Mouse (Mus musculus) CH12.LX (cell line): ENCODE data around the gene Dhcr24.

Experiments used
- BHLHE40 ChIP-seq: IDR thresholded peaks from 2 replicates; pipeline ENCODE4 v1.6.1; 2011; ENCODE audit warnings: mild to moderate bottlenecking, low read depth, low read length, improper control_type of control experiment
- CTCF ChIP-seq, 2 experiments: IDR thresholded peaks in 1 of 2; conservative IDR thresholded peaks in 1 of 2; 2 replicates each; pipeline ENCODE4 v1.5.1; 2011 to 2012; ENCODE audit warnings: low read depth in 2 of 2, low read length in 2 of 2, improper control_type of control experiment in 1 of 2, inconsistent platforms in 1 of 2, mild to moderate bottlenecking in 1 of 2, moderate library complexity in 1 of 2
- ELF1 ChIP-seq: IDR thresholded peaks from 2 replicates; pipeline ENCODE4 v1.6.1; 2014; ENCODE audit warnings: low read depth, mild to moderate bottlenecking, inconsistent platforms, low read length, improper control_type of control experiment
- EP300 ChIP-seq: IDR thresholded peaks from 2 replicates; pipeline ENCODE4 v1.6.1; 2011; ENCODE audit warnings: low read length, improper control_type of control experiment
- GABPA ChIP-seq: IDR thresholded peaks from 2 replicates; pipeline ENCODE4 v1.6.1; 2012; ENCODE audit warnings: low read depth, low read length, improper control_type of control experiment, inconsistent platforms; ENCODE audit not compliant: insufficient replicate concordance
- MAX ChIP-seq: IDR thresholded peaks from 2 replicates; pipeline ENCODE4 v1.6.1; 2011; ENCODE audit warnings: low read length, improper control_type of control experiment
- MEF2A ChIP-seq: IDR thresholded peaks from 2 replicates; pipeline ENCODE4 v1.6.1; 2014; ENCODE audit warnings: low read depth, mild to moderate bottlenecking, inconsistent platforms, low read length, improper control_type of control experiment, borderline replicate concordance
- MYC ChIP-seq: IDR thresholded peaks from 2 replicates; pipeline ENCODE4 v1.6.1; 2011; ENCODE audit warnings: low read depth, mild to moderate bottlenecking, improper control_type of control experiment, low read length
- POLR2A ChIP-seq: IDR thresholded peaks from 2 replicates; pipeline ENCODE4 v1.6.1; 2011; ENCODE audit warnings: low read depth, mild to moderate bottlenecking, improper control_type of control experiment, low read length
- POLR2AphosphoS2 ChIP-seq: IDR thresholded peaks from 2 replicates; pipeline ENCODE4 v1.6.1; 2011; ENCODE audit warnings: low read depth, low read length, improper control_type of control experiment
- SMC3 ChIP-seq: IDR thresholded peaks from 2 replicates; pipeline ENCODE4 v1.6.1; 2011; ENCODE audit warnings: low read depth, low read length, improper control_type of control experiment
- TBP ChIP-seq: conservative IDR thresholded peaks from 2 replicates; pipeline ENCODE4 v1.6.1; 2011; ENCODE audit warnings: low read depth, low read length, improper control_type of control experiment
- USF2 ChIP-seq: conservative IDR thresholded peaks from 2 replicates; pipeline ENCODE4 v1.6.1; 2011; ENCODE audit warnings: low read depth, low read length, improper control_type of control experiment

DNA sequence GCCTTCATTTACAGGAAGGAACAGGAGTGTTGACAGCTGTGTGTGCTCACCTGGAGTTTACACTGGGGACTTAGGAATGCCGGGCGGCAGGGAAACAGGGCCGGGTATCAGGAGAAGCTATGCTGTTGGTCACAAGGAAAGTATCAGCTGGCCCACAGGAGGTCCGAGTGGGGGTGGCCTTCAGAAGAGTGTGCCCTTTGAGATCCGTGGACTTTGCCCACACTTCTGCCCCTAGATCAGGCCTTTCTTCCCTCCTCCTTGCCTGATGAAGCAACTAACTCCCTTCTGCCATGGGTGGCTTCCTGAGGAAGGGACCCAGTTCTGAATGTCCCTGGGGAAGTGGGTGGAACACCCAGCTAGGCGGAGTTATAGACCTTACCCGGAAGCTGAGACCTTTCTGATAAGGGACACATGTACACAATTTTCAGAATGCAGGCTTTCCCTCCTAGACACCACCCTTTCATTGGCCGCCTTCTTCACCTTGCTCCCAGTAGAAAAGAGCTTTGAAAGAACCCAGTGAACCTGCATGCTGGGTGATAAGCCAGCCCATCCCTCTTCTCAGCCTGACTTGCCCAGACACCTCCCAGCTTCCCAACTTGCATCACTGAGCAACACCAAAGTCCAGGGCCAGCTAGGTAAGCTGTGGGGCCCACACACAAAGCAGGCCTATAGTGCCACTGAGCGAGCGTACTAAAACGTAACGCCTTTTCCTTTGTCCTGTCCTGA is 21.8 kb downstream of the Dhcr24 start:
- TF ChIP-seq CTCF (conservative IDR thresholded peaks at IDR 0.05 in 1 of 2, IDR thresholded peaks at IDR 0.05 in 1 of 2; ENCODE audit: low read depth in 2 of 2, low read length in 2 of 2) (no peak), MEF2A (no peak), MYC (no peak), USF2 (no peak), MAX (no peak), BHLHE40 (no peak), POLR2A (no peak), ELF1 (no peak), EP300 (no peak), GABPA (no peak), TBP (no peak), SMC3 (no peak), POLR2AphosphoS2 (no peak)
